Mouse (Mus musculus): ENCODE results near the gene Olfr517.

Olfr517 gene

DNA sequence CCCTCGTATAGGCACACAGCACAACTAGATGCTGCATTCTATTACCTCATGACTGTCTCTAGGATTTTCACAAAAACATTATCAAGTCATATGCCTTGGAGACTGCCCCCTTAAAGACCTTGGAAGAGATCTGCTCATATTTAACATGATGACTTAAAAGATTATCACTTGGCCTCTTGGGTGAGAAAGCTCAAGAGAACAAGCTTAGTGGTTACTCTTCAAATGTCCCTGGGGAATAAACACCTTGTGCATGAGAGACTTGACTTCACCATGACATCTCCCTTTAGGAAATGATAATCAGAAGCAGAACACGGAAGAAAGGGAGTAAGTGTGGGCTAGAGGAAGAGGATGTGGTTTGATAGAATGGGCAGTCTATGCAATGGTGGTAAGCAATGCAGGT, at the start of gene Olfr517:
Gene Olfr517 (minus strand): TSS at position 101 of the 400 bp plus-strand sequence.
- DNase-seq (ENCODE audit: low read depth, low spot score): no peak

DNA sequence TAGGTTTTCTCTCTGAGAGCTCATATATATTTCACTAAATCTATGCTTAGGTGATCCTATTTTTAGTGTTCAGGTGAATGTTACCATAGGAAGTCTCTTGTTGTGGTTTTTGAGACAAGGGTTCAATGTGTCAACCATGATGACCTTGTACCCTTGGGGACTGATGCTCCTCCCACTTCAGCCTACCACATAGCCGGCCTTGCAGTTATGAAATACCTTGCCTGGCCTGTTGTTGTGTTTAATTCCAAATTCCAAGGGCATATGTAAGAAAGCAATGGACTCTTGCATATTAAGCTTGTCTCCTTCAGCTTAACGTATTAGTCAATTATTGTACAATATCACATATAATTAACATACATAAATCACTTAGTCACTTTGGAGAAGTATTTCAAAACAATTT, 31.8 kb upstream of the Olfr517 start:
- DNase-seq (ENCODE audit: low read depth, low spot score): no peak

DNA sequence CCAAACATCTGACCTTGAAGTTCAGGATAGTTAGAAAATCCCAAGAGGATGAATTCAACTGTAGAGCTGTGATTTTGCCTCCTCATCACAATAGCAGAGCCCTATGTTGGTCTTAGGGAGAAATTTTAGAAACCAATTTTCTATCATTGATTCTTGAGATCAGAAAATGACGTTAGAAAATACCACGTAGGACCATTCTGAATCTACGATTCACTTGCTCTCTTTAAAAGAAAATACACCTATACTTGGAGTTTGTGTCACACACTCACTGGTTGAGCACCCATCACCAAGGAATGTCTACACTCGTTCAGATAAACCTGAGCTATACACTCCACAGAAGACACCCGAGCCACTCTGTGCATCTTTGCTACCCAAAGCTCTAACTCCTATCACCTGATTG, 22.1 kb upstream of the Olfr517 start, which contains the start of gene Olfr519:
Gene Olfr519 (minus strand): TSS at position 101 of the 400 bp plus-strand sequence.
- DNase-seq (ENCODE audit: low read depth, low spot score): no peak

DNA sequence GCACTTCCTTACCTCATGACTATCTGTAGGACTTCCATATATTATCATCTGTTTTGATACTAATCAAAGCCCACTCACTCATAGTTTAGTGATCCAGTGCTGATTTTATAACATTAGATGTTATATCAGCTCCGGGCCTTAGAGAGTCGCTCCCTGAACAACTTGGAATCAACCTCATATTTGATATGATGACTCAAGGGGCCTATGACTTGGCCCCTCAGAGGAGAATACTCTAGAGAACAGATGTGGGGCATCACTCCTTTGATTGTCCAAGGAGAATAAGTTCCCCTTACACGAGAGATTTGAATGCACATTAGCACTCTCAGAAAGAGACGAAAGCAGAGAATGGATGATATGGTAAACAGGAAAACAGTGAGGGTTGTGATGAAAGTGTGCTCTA, 12.7 kb upstream of the Olfr517 start, which contains the start of gene Olfr518:
Gene Olfr518 (minus strand): TSS at position 101 of the 400 bp plus-strand sequence.
- DNase-seq (ENCODE audit: low read depth, low spot score): no peak

DNA sequence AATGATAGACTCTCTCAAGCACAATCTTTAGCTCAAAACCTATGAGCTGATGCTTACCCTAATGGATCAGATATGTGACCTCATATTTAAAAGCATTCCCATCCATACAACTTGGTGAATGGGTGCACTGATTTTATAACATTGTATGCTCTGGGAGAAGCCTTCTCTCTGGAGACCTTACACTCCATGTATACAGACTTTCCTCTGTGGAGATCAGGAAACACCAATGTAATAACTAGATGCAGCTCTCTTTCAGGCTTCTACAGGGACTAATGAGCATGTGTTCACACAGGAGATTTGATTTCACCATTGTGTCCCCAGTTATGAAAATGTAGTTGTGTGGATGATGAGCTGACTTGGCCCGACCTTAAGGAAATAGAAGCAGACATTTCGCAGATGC, 21.8 kb downstream of the Olfr517 start, which contains the start of gene Olfr516:
Gene Olfr516 (minus strand): TSS at position 101 of the 400 bp plus-strand sequence.
- no peak for DNase-seq (ENCODE audit: low read depth, low spot score)

DNA sequence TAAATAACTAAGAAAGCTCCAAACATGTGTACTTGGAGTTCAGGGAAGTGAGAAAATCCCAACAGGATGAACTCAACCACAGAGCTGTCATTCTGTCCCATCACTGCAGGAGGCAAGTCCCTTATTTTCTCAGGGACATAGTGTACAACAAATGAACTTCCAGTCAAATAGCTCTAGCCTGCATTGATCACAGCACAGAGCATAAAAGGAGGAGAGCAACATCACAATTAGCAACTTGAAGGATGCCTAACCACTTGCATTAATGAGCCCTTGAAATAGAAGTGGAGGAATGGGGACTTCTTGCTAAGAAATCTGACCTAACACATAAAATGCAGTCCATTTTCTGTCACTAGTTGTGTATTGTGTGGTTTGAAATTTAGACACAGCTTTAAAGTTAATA, 46.3 kb downstream of the Olfr517 start, which contains the start of gene Olfr514:
Gene Olfr514 (minus strand): TSS at position 101 of the 400 bp plus-strand sequence.
- DNase-seq (ENCODE audit: low read depth, low spot score): no peak

Data from brain, adult 2 months (tissue).